Mouse (Mus musculus) heart, postnatal 0 days (tissue): Measurements from ENCODE around the gene Poc1b.

ENCODE experiments used
- CTCF ChIP-seq: IDR thresholded peaks from 2 replicates; pipeline ENCODE4 v1.5.1; 2016; ENCODE audit warnings: antibody characterized with exemption, control low read depth, low read depth
- EP300 ChIP-seq: IDR thresholded peaks from 2 replicates; pipeline ENCODE4 v1.6.1; 2016; ENCODE audit warnings: antibody characterized with exemption, low read depth

- no peak for TF ChIP-seq EP300
- TF ChIP-seq CTCF: no peak
These were observed 10.1 kb downstream of the Poc1b start for GRCm38 (mm10) chr10:99116650-99117615.
